Mouse (Mus musculus): ENCODE measurements around the gene Rsl24d1.

DNA sequence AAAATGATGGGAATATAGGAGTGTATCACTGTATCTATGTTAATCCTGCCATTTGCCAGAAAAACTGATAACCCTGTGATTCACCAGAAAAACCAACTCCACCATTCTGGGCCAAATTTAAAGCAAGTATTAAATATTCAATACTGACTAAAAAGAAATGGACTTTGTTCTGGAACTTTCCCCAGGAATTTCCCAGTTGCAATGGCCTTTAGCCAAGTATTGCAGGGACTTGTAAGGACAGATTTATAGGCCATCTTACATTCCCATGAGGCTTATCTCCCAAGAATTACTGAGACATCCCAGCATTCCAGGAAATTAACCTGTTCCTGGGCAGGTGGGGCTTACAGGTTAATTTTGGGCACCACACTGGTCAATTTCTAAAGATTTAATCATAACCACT lies 7.5 kb upstream of the Rsl24d1 start:
- TF ChIP-seq POLR2A (IDR thresholded peaks at IDR 0.05; ENCODE audit: insufficient read depth, low read depth, low read length) (no peak), CTCF (IDR thresholded peaks at IDR 0.05) (no peak)
